Mouse (Mus musculus): ENCODE measurements at regions not wholly inside any gene's neighbourhood (a gene's known extent, or its start where the extent isn't known, plus 50 kb on each side); places are given as distances from the start of the nearest gene placed in this dataset.

DNA sequence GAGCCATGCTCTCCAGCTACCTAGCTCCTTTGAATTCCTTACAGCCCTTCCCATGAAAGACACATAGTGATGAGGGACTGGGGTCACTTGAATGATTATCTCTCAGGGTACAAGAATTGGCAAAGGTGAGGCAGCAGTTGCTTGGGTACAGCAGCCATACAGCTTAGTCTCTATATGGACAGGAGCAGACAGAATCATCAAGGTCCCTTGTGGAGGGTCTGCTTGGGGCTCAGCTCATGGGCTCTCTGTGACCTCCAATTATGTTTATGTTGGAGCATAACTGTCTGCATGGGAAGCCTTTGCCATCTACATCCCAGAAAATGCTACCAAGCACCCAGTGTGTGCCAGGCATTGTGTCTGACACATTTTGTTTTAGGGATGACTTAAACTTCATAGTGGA is 118.4 kb upstream of the Lhcgr start:
- no peak for DNase-seq (ENCODE audit: low spot score in 2 of 2)

- no peak for DNase-seq (ENCODE audit: low spot score in 2 of 2)
Measured at GRCm38 (mm10) chr17:88901742-88902141, 110.0 kb upstream of the Lhcgr start.

DNA sequence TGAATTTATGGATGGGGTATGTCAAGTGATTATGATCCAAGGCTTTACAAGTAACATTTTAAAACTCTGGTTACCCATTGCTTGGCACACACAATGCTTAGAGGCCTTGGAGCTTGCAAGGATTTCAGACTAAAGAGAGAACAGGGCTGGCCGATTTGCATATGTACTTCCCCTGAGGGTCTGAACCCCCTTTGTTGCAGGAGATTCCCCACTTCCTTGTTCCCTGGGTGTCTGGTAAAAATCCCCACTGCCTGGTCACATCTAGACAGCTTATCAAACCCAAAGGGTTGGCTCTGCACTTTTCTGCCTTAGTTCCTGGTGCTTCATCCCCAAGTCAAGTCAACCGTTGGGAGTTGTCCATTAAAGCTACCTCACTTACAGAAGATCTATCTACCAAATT is 109.1 kb upstream of the Lhcgr start:
- DNase-seq (ENCODE audit: low spot score in 2 of 2), result no peak

GRCm38 (mm10) chr17:88898705-88899668 is 107.2 kb upstream of the Lhcgr start:
- no peak for DNase-seq (ENCODE audit: low spot score in 2 of 2)

DNA sequence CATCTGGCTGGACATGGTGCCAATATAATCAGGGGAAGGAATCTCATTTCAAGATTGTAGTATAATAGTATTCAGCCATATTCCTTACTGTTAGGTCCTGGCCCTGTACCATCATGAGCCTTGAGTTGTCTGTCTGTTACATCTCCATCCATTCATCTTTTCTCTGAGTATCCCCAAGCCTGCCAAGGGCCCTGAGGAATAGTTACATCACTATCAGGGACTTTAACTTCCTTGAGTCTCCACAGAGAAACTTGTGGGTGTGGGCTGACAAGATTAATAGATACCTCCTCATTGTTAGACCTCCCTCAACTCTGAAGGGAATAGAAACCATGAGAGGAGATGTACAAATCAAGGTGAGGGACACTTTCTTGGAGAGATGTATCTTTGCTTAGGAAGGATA is 101.7 kb upstream of the Lhcgr start:
- no peak for DNase-seq (ENCODE audit: low spot score in 2 of 2)

- no peak for DNase-seq (ENCODE audit: low spot score in 2 of 2)
Measured at GRCm38 (mm10) chr17:88885526-88885925, 93.7 kb upstream of the Lhcgr start.

GRCm38 (mm10) chr17:88879736-88880135 is 87.9 kb upstream of the Lhcgr start:
- DNase-seq (ENCODE audit: low spot score in 2 of 2), result peak in 1 of 2 experiments; percentile 36

GRCm38 (mm10) chr17:88870342-88870985 is 78.7 kb upstream of the Lhcgr start:
- no peak for DNase-seq (ENCODE audit: low spot score in 2 of 2)

- DNase-seq (ENCODE audit: low spot score in 2 of 2), result no peak
Measured at GRCm38 (mm10) chr17:88864631-88865030, 72.8 kb upstream of the Lhcgr start.

DNA sequence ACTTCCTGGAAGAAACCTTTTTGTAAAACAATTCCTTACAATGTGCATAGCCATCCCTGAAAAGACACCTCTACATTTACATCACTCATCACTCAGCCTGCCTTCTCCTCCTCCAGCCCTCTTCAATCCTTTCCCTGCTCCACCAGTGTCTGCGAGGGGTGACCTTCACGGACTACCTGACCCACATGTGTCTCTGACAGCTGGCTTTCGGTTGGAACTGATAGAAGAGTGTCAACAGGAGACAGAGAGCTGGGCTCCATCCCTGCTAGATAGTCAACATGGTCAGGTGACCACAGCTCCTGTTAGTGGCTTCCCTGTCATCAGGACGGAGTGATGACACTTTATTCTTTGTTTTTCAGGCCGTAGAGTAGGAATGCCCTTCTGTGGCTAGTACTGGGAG is 72.4 kb upstream of the Lhcgr start:
- DNase-seq (ENCODE audit: low spot score in 2 of 2), result no peak

- no peak for DNase-seq (ENCODE audit: low spot score in 2 of 2)
Measured at GRCm38 (mm10) chr17:88861128-88861527, 69.3 kb upstream of the Lhcgr start.

- no peak for DNase-seq (ENCODE audit: low spot score in 2 of 2)
Measured at GRCm38 (mm10) chr17:88860576-88860975, 68.8 kb upstream of the Lhcgr start.

- DNase-seq (ENCODE audit: low spot score in 2 of 2), result no peak
Measured at GRCm38 (mm10) chr17:88858666-88859065, 66.9 kb upstream of the Lhcgr start.

DNA sequence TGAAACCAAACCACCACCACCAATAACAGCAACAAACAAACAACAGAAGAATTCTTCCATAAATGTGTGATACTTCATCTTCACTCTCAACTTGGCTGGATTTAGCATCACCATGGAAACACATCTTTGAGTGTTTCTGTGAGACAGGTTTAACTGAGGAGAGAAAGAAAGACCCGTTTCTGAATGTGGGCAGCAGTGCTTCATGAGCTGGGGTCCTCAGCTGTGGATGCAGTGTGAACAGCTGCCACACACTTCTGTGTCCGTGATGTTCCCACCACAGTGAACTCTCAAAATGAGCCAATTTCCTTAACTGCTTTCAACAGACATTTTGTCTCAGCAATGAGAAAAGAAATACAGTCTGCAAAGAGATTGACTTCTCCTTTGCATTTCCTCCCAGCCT is 55.5 kb upstream of the Lhcgr start:
- peak; percentile 30 to 57 for DNase-seq (ENCODE audit: low spot score in 2 of 2)

DNA sequence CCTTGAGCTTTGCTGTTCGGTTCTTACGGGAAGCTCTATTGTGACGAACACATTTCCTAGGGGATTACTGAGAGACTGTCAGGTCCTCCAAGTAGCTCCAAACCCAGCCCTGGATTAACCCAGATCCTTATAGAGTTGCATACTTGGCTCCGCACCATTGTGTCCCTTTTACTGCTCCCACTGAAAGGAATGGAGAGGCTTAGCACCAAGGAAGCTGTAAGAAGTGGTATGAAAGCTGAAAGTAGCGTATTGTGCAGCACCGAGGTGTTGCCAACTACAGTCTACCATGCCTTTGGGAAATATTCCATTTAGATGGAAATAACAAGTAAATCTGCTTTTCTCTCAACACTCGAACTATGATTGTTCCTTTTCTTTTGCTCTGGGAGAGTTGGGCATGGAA is 53.5 kb upstream of the Lhcgr start:
- DNase-seq (ENCODE audit: low spot score in 2 of 2), result no peak

Measured in right cerebral cortex, postnatal 10 days (tissue).